Mouse (Mus musculus) T-helper 2 cell (primary cell): ENCODE results near the gene Acyp1.

Experiments used
- in situ Hi-C: fragments of 300-600 bp; cut with MboI, MseI; formaldehyde crosslinking; loops from one replicate; pipeline ENCODE4 v1.15.1; 2025; ENCODE audit warnings: high pct_unique_total_duplicates

The Acyp1 gene

GRCm38 (mm10) chr12:85287809-85288485 lies at the start of gene Acyp1:
Gene Acyp1 (minus strand): TSS chr12:85288438.
- in situ Hi-C loops: loop anchor here (25.0 kb wide), 1 partner anchor 126 kb away; the partner anchor contains the start of gene Rps6kl1

GRCm38 (mm10) chr12:85337567-85338311 lies 49.5 kb upstream of the Acyp1 start:
- in situ Hi-C loops: no loop called here

- in situ Hi-C loops: no loop called here
Observed at GRCm38 (mm10) chr12:85330153-85330552, 41.9 kb upstream of the Acyp1 start.

GRCm38 (mm10) chr12:85308651-85309050 lies 20.4 kb upstream of the Acyp1 start:
- in situ Hi-C loops: no loop called here

GRCm38 (mm10) chr12:85305247-85305892 lies 17.1 kb upstream of the Acyp1 start:
- in situ Hi-C loops: no loop called here

GRCm38 (mm10) chr12:85304725-85305124 lies 16.5 kb upstream of the Acyp1 start:
- in situ Hi-C loops: no loop called here

GRCm38 (mm10) chr12:85303256-85303655 lies 15.0 kb upstream of the Acyp1 start:
- in situ Hi-C loops: no loop called here

GRCm38 (mm10) chr12:85298835-85299180 lies 10.6 kb upstream of the Acyp1 start:
- in situ Hi-C loops: loop anchor here (25.0 kb wide), 1 partner anchor 137 kb away; the partner anchor contains the start of gene Rps6kl1

GRCm38 (mm10) chr12:85298127-85298834 lies 10.0 kb upstream of the Acyp1 start:
- in situ Hi-C loops: loop anchor here (25.0 kb wide), 1 partner anchor 136 kb away; the partner anchor contains the start of gene Rps6kl1

GRCm38 (mm10) chr12:85297345-85297997 lies 9.2 kb upstream of the Acyp1 start:
- in situ Hi-C loops: loop anchor here (25.0 kb wide), 1 partner anchor 135 kb away; the partner anchor contains the start of gene Rps6kl1

- in situ Hi-C loops: loop anchor here (25.0 kb wide), 1 partner anchor 135 kb away; the partner anchor contains the start of gene Rps6kl1
Observed at GRCm38 (mm10) chr12:85296915-85297314, 8.7 kb upstream of the Acyp1 start.

- in situ Hi-C loops: loop anchor here (25.0 kb wide), 1 partner anchor 133 kb away; the partner anchor contains the start of gene Rps6kl1
Observed at GRCm38 (mm10) chr12:85295506-85295905, 7.3 kb upstream of the Acyp1 start.

GRCm38 (mm10) chr12:85292906-85293305 lies 4.7 kb upstream of the Acyp1 start:
- in situ Hi-C loops: loop anchor here (25.0 kb wide), 1 partner anchor 131 kb away; the partner anchor contains the start of gene Rps6kl1

GRCm38 (mm10) chr12:85292288-85292687 lies 4.0 kb upstream of the Acyp1 start:
- in situ Hi-C loops: loop anchor here (25.0 kb wide), 1 partner anchor 130 kb away; the partner anchor contains the start of gene Rps6kl1

- in situ Hi-C loops: loop anchor here (25.0 kb wide), 1 partner anchor 129 kb away; the partner anchor contains the start of gene Rps6kl1
Observed at GRCm38 (mm10) chr12:85291541-85291940, 3.3 kb upstream of the Acyp1 start.

- in situ Hi-C loops: loop anchor here (25.0 kb wide), 1 partner anchor 128 kb away; the partner anchor contains the start of gene Rps6kl1
Observed at GRCm38 (mm10) chr12:85290633-85291032, 2.4 kb upstream of the Acyp1 start.

- in situ Hi-C loops: loop anchor here (25.0 kb wide), 1 partner anchor 127 kb away; the partner anchor contains the start of gene Rps6kl1
Observed at GRCm38 (mm10) chr12:85289157-85290000, 1.1 kb upstream of the Acyp1 start.

- in situ Hi-C loops: loop anchor here (25.0 kb wide), 1 partner anchor 126 kb away; the partner anchor contains the start of gene Rps6kl1
Observed at GRCm38 (mm10) chr12:85288486-85289156, 383 bp upstream of the Acyp1 start, which contains the start of gene Zc2hc1c. Gene Zc2hc1c (plus strand): TSS chr12:85288591.

- in situ Hi-C loops: loop anchor here (25.0 kb wide), 1 partner anchor 125 kb away; the partner anchor contains the start of gene Rps6kl1
Observed at GRCm38 (mm10) chr12:85286941-85287340, 1.3 kb downstream of the Acyp1 start.
